Mouse (Mus musculus): ENCODE data around the gene Bmper. TPM values are rescaled to one million over a fixed set of nuclear protein-coding genes. Genes with fewer than 3 reads are reported as not detected.

Bmper gene
- polyA plus RNA-seq, 1 experiment from 2014 or later = 5.3 TPM

GRCm38 (mm10) chr9:23462949-23463608, 240.2 kb downstream of the Bmper start:
- WGBS = 55% methylated on average over 3 of the region's 3 CpGs
- H3K4me3 ChIP-seq = no peak overlapping the region
- ATAC-seq (ENCODE audit: low FRiP score, low read depth) = peak; percentile 75
- no peak overlapping the region for H3K27ac ChIP-seq (replicated peaks)
- no peaks in the 10 kb centered on the region for H3K9me3 ChIP-seq
- H3K36me3 ChIP-seq = no peaks in the 10 kb centered on the region
- no peak overlapping the region for H3K4me2 ChIP-seq (replicated peaks)
- H3K27me3 ChIP-seq = no peaks in the 10 kb centered on the region; the same call in 1 of the 2 replicates
- H3K9ac ChIP-seq (replicated peaks) = no peak overlapping the region
- H3K4me1 ChIP-seq = peaks cover 4% of the 10 kb centered on the region; the same call in 1 of the 2 replicates

GRCm38 (mm10) chr9:23464981-23465630, 242.2 kb downstream of the Bmper start:
- no peak overlapping the region for H3K9ac ChIP-seq (replicated peaks)
- H3K4me1 ChIP-seq = peaks cover 4% of the 10 kb centered on the region; the same call in 1 of the 2 replicates
- no peak overlapping the region for H3K4me3 ChIP-seq
- no peaks in the 10 kb centered on the region for H3K9me3 ChIP-seq
- ATAC-seq (ENCODE audit: low FRiP score, low read depth) = no peak
- H3K4me2 ChIP-seq (replicated peaks) = no peak overlapping the region
- H3K36me3 ChIP-seq = no peaks in the 10 kb centered on the region
- WGBS = 89% methylated on average over 7 of the region's 7 CpGs
- no peak overlapping the region for H3K27ac ChIP-seq (replicated peaks)
- H3K27me3 ChIP-seq = no peaks in the 10 kb centered on the region; the same call in 1 of the 2 replicates

- Histone ChIP-seq H3K27me3 (no peaks in the 10 kb centered on the region), H3K4me1 (no peaks in the 10 kb centered on the region)
- WGBS = 70% methylated on average over 1 of the region's 1 CpGs
Measured at GRCm38 (mm10) chr9:23469886-23470285, 247.0 kb downstream of the Bmper start.

GRCm38 (mm10) chr9:23485851-23486250, 263.0 kb downstream of the Bmper start:
- peaks cover 14% of the 10 kb centered on the region for H3K4me1 ChIP-seq
- H3K36me3 ChIP-seq = no peaks in the 10 kb centered on the region
- H3K9me3 ChIP-seq = no peaks in the 10 kb centered on the region
- 85% methylated on average over 4 of the region's 4 CpGs for WGBS
- no peak overlapping the region for H3K27ac ChIP-seq (replicated peaks)
- no peaks in the 10 kb centered on the region for H3K27me3 ChIP-seq
- no peak for ATAC-seq (ENCODE audit: low FRiP score, low read depth)
- H3K4me2 ChIP-seq (replicated peaks) = no peak overlapping the region
- no peak overlapping the region for H3K9ac ChIP-seq (replicated peaks)
- H3K4me3 ChIP-seq = no peak overlapping the region

More at GRCm38 (mm10) chr9:23469886-23470285, 247.0 kb downstream of the Bmper start:
- H3K9me3 ChIP-seq = no peaks in the 10 kb centered on the region
- H3K36me3 ChIP-seq = no peaks in the 10 kb centered on the region
- no peak overlapping the region for H3K4me2 ChIP-seq (replicated peaks)
- no peak overlapping the region for H3K27ac ChIP-seq (replicated peaks)
- no peak overlapping the region for H3K9ac ChIP-seq (replicated peaks)
- ATAC-seq (ENCODE audit: low FRiP score, low read depth) = no peak
- H3K4me3 ChIP-seq = no peak overlapping the region

- H3K27ac ChIP-seq (replicated peaks) = no peak overlapping the region
- no peak overlapping the region for H3K4me3 ChIP-seq
- H3K4me2 ChIP-seq (replicated peaks) = no peak overlapping the region
- no peaks in the 10 kb centered on the region for H3K27me3 ChIP-seq
- 24% methylated on average over 5 of the region's 5 CpGs for WGBS
- no peaks in the 10 kb centered on the region for H3K36me3 ChIP-seq
- no peaks in the 10 kb centered on the region for H3K9me3 ChIP-seq
- H3K4me1 ChIP-seq = peaks cover 14% of the 10 kb centered on the region
- H3K9ac ChIP-seq (replicated peaks) = no peak overlapping the region
- peak; percentile 87 for ATAC-seq (ENCODE audit: low FRiP score, low read depth)
Measured at GRCm38 (mm10) chr9:23486725-23487378, 264.0 kb downstream of the Bmper start.

- H3K27me3 ChIP-seq = no peaks in the 10 kb centered on the region
- no peak for ATAC-seq (ENCODE audit: low FRiP score, low read depth)
- no peaks in the 10 kb centered on the region for H3K36me3 ChIP-seq
- H3K4me2 ChIP-seq (replicated peaks) = no peak overlapping the region
- no peaks in the 10 kb centered on the region for H3K9me3 ChIP-seq
- H3K4me3 ChIP-seq = no peak overlapping the region
- 94% methylated on average over 5 of the region's 5 CpGs for WGBS
- H3K9ac ChIP-seq (replicated peaks) = no peak overlapping the region
- H3K27ac ChIP-seq (replicated peaks) = no peak overlapping the region
- peaks cover 14% of the 10 kb centered on the region for H3K4me1 ChIP-seq
Measured at GRCm38 (mm10) chr9:23488265-23488664, 265.4 kb downstream of the Bmper start.

- Histone ChIP-seq H3K4me2 (replicated peaks) (no peak overlapping the region), H3K27ac (replicated peaks) (no peak overlapping the region), H3K36me3 (no peaks in the 10 kb centered on the region), H3K9me3 (0 out of 2 replicates have a peak, but pooled peaks cover under 1% of the 10 kb centered on the region), H3K27me3 (no peaks in the 10 kb centered on the region), H3K9ac (replicated peaks) (no peak overlapping the region), H3K4me3 (no peak overlapping the region), H3K4me1 (peaks cover 11% of the 10 kb centered on the region)
- no peak for ATAC-seq (ENCODE audit: low FRiP score, low read depth)
- 90% methylated on average over 4 of the region's 4 CpGs for WGBS
Measured at GRCm38 (mm10) chr9:23495400-23495799, 272.5 kb downstream of the Bmper start.

- no peaks in the 10 kb centered on the region for H3K27me3 ChIP-seq
- WGBS = 21% methylated on average over 3 of the region's 3 CpGs
- H3K4me2 ChIP-seq (replicated peaks) = no peak overlapping the region
- H3K4me3 ChIP-seq = no peak overlapping the region
- no peak overlapping the region for H3K27ac ChIP-seq (replicated peaks)
- H3K4me1 ChIP-seq = peaks cover 11% of the 10 kb centered on the region
- no peak overlapping the region for H3K9ac ChIP-seq (replicated peaks)
- peak; percentile 68 for ATAC-seq (ENCODE audit: low FRiP score, low read depth)
- peaks cover 6% of the 10 kb centered on the region; the same call in 1 of the 2 replicates for H3K9me3 ChIP-seq
- no peaks in the 10 kb centered on the region for H3K36me3 ChIP-seq
Measured at GRCm38 (mm10) chr9:23497626-23498025, 274.8 kb downstream of the Bmper start.

GRCm38 (mm10) chr9:23533870-23534269, 311.0 kb downstream of the Bmper start:
- Histone ChIP-seq H3K4me3 (no peak overlapping the region), H3K4me2 (replicated peaks) (no peak overlapping the region), H3K4me1 (no peaks in the 10 kb centered on the region), H3K36me3 (no peaks in the 10 kb centered on the region), H3K27ac (replicated peaks) (no peak overlapping the region), H3K9me3 (no peaks in the 10 kb centered on the region), H3K9ac (replicated peaks) (no peak overlapping the region), H3K27me3 (no peaks in the 10 kb centered on the region)
- ATAC-seq (ENCODE audit: low FRiP score, low read depth) = no peak
- 19% methylated on average over 1 of the region's 1 CpGs for WGBS
